Mouse (Mus musculus): Measurements from ENCODE around the gene Tor1aip1. TPM values are rescaled to one million over a fixed set of nuclear protein-coding genes. Genes with fewer than 3 reads are reported as not detected.

The Tor1aip1 gene
- total and polyA plus RNA-seq, 3 experiments = 13.1 to 22.9 TPM; not detected in 1

DNA sequence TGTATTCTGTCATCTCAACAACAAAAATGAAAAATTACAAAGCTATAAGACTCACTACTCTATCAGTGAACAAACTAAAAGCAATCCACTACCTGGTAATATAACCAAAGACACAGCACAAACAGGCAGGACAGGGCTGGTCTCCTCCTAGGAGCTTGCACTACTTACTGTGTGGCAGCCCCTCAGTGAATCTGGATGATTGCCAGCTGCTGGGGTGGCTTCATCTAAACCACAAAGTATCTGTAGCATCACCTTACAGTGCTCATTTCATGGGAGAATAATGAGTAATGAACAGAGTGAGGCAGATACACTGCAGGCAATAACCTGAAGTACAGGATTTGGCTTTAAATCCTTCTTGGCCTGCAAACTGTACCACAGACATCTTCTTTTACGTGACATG lies 16.5 kb downstream of the Tor1aip1 start:
- Histone ChIP-seq H3K9me3 (replicated peaks; ENCODE audit: insufficient read depth, low read length) (no peaks in the 10 kb centered on the region), H3K36me3 (ENCODE audit: control insufficient read depth in 1 of 2, insufficient read depth in 2 of 2, low read length in 2 of 2) (peaks cover 0 to 4% of the 10 kb centered on the region in 2 experiments; a peak in 2 of 4 replicates), H3K4me3 (ENCODE audit: control insufficient read depth in 1 of 2, insufficient read depth in 1 of 2, low read depth in 2 of 2, low read length in 2 of 2) (no peak overlapping the region), H3K27ac (ENCODE audit: control insufficient read depth, low read depth, low read length) (no peak overlapping the region), H3K27me3 (ENCODE audit: control insufficient read depth in 1 of 2, insufficient read depth in 2 of 2, low read length in 2 of 2) (no peaks in the 10 kb centered on the region), H3K9ac (ENCODE audit: control insufficient read depth, low read depth, low read length, poor library complexity, severe bottlenecking) (no peak overlapping the region), H3K79me2 (ENCODE audit: control insufficient read depth, insufficient read depth, low read length, poor library complexity) (no peaks in the 10 kb centered on the region), H3K4me1 (ENCODE audit: control insufficient read depth in 1 of 2, insufficient read depth in 2 of 2, low read length in 2 of 2) (no peaks in the 10 kb centered on the region)
- DNase-seq (ENCODE audit: low read depth, low spot score) = no peak
- no peak for TF ChIP-seq POLR2AphosphoS5 (IDR thresholded peaks at IDR 0.05; ENCODE audit: borderline replicate concordance, low read depth, low read length)
- no peak for TF ChIP-seq CHD1 (IDR thresholded peaks at IDR 0.05; ENCODE audit: low read depth, low read length)
- TF ChIP-seq BHLHE40 (IDR thresholded peaks at IDR 0.05; ENCODE audit: borderline replicate concordance, low read depth, low read length) = no peak
- TF ChIP-seq KAT2A (conservative IDR thresholded peaks at IDR 0.05; ENCODE audit: low read depth, low read length) = no peak
- no peak for TF ChIP-seq ELF1 (IDR thresholded peaks at IDR 0.05; ENCODE audit: low read depth, low read length)
- no peak for TF ChIP-seq RCOR1 (IDR thresholded peaks at IDR 0.05; ENCODE audit: low read depth, low read length)
- TF ChIP-seq USF1 (IDR thresholded peaks at IDR 0.05; ENCODE audit: low read depth, low read length) = no peak
- TF ChIP-seq MAZ (IDR thresholded peaks at IDR 0.05; ENCODE audit: low read depth, low read length) = no peak
- no peak for TF ChIP-seq TAL1 (IDR thresholded peaks at IDR 0.05; ENCODE audit: low read length)
- no peak for TF ChIP-seq MEF2A (IDR thresholded peaks at IDR 0.05; ENCODE audit: extremely low read depth, insufficient replicate concordance, low read depth, low read length, poor library complexity, severe bottlenecking)
- no peak for TF ChIP-seq ZNF384 (IDR thresholded peaks at IDR 0.05; ENCODE audit: low read depth, low read length)
- TF ChIP-seq JUND (IDR thresholded peaks at IDR 0.05; ENCODE audit: low read depth, low read length) = no peak

DNA sequence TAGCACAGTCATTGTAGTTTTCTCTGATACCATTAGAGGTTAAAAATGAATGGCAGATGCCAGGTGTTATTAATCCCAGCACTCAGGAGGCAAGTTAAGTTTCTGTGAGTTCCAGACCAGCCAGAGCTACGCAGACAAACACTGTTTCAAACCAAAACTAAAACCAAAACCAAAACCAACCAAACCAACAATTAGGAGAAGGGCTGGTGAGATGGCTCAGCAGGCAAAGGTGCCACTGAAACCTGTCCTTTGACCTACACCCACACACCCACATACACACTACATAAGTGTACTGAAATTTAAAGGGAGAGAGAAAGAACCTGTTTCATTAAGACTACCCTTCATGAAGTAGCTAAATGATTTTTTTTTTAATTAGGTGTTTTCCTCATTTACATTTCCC lies 27.3 kb downstream of the Tor1aip1 start:
- H3K4me3 ChIP-seq (ENCODE audit: control insufficient read depth in 1 of 2, insufficient read depth in 1 of 2, low read depth in 2 of 2, low read length in 2 of 2) = no peak overlapping the region
- no peak for DNase-seq (ENCODE audit: low read depth, low spot score)
- H3K4me1 ChIP-seq (ENCODE audit: control insufficient read depth in 1 of 2, insufficient read depth in 2 of 2, low read length in 2 of 2) = no peaks in the 10 kb centered on the region
- peaks cover 0 to 12% of the 10 kb centered on the region in 2 experiments; a peak in 2 of 4 replicates for H3K36me3 ChIP-seq (ENCODE audit: control insufficient read depth in 1 of 2, insufficient read depth in 2 of 2, low read length in 2 of 2)
- H3K79me2 ChIP-seq (ENCODE audit: control insufficient read depth, insufficient read depth, low read length, poor library complexity) = no peaks in the 10 kb centered on the region
- no peak overlapping the region for H3K27ac ChIP-seq (ENCODE audit: control insufficient read depth, low read depth, low read length)
- no peak overlapping the region for H3K9ac ChIP-seq (ENCODE audit: control insufficient read depth, low read depth, low read length, poor library complexity, severe bottlenecking)
- TF ChIP-seq ZNF384 (IDR thresholded peaks at IDR 0.05; ENCODE audit: low read depth, low read length) (no peak), EP300 (IDR thresholded peaks at IDR 0.05; ENCODE audit: low read depth in 1 of 2, low read length in 2 of 2) (no peak), GATA1 (IDR thresholded peaks at IDR 0.05; ENCODE audit: low read depth, low read length) (no peak), ELF1 (IDR thresholded peaks at IDR 0.05; ENCODE audit: low read depth, low read length) (no peak), GABPA (IDR thresholded peaks at IDR 0.05; ENCODE audit: low read depth, low read length) (no peak), JUND (IDR thresholded peaks at IDR 0.05; ENCODE audit: low read depth, low read length) (no peak), E2F4 (IDR thresholded peaks at IDR 0.05; ENCODE audit: borderline replicate concordance, low read depth, low read length) (no peak), HCFC1 (IDR thresholded peaks at IDR 0.05; ENCODE audit: low read depth, low read length) (no peak), POLR2A (IDR thresholded peaks at IDR 0.05; ENCODE audit: control insufficient read depth in 1 of 2, insufficient read depth in 1 of 2, low read depth in 1 of 2, low read length in 2 of 2, poor library complexity in 1 of 2) (no peak), MYB (IDR thresholded peaks at IDR 0.05; ENCODE audit: low read depth, low read length) (no peak), ZMIZ1 (IDR thresholded peaks at IDR 0.05; ENCODE audit: low read depth, low read length) (no peak), UBTF (IDR thresholded peaks at IDR 0.05; ENCODE audit: borderline replicate concordance, insufficient read depth, low read depth, low read length) (no peak)
- H3K27me3 ChIP-seq (ENCODE audit: control insufficient read depth in 1 of 2, insufficient read depth in 2 of 2, low read length in 2 of 2) = no peaks in the 10 kb centered on the region
- no peaks in the 10 kb centered on the region for H3K9me3 ChIP-seq (replicated peaks; ENCODE audit: insufficient read depth, low read length)
